Mouse (Mus musculus) midbrain, embryonic 10.5 days (tissue): Measurements from ENCODE around the gene Ubqln4. TPM values are rescaled to one million over a fixed set of nuclear protein-coding genes. Genes with fewer than 3 reads are reported as not detected.
"Not testable (repeated sequence)": the region's sequence is repeated elsewhere in the genome, so short reads cannot be mapped to it uniquely, and the experiment has no call there.

Experiments used
- DNase-seq: peaks from one replicate; pipeline ENCODE4 v3.0.0-alpha.2; 2017; ENCODE audit warnings: low spot score
- H3K27ac ChIP-seq: fragments of 300-500 bp; sonication (generic); replicated peaks from 2 replicates; pipeline ENCODE4 v1.5.1; 2016; ENCODE audit warnings: mild to moderate bottlenecking
- H3K27me3 ChIP-seq: fragments of 300-500 bp; sonication (generic); 2 replicates; pipeline ENCODE4 v1.6.1; 2016; ENCODE audit warnings: low read depth, mild to moderate bottlenecking; ENCODE audit not compliant: poor library complexity, severe bottlenecking
- H3K36me3 ChIP-seq: fragments of 300-500 bp; sonication (generic); 2 replicates; pipeline ENCODE4 v1.6.1; 2016; ENCODE audit warnings: mild to moderate bottlenecking, moderate library complexity
- H3K4me1 ChIP-seq: fragments of 300-500 bp; sonication (generic); 2 replicates; pipeline ENCODE4 v1.6.1; 2016
- H3K4me3 ChIP-seq: fragments of 300-500 bp; sonication (generic); 2 replicates; pipeline ENCODE4 v1.5.1; 2016; ENCODE audit warnings: mild to moderate bottlenecking, moderate library complexity
- H3K9me3 ChIP-seq: fragments of 300-500 bp; sonication (generic); replicated peaks from 2 replicates; pipeline ENCODE4 v1.6.1; 2016; ENCODE audit warnings: mild to moderate bottlenecking
- WGBS: fragments of 180-500 bp; shearing (Covaris S2); methylation state at CpG from one replicate; pipeline ENCODE4 v1.1.7; 2016; 5-methylcytosine and 5-hydroxymethylcytosine counted together
- polyA plus RNA-seq: library from polyadenylated mRNA; unstranded; fragments of >200 nt; fragmentation: Nextera tagmentation; extraction: Ambion mirVana; gene quantifications from 2 replicates; pipeline ENCODE4 v1.2.1, GENCODE M21; 2016

The Ubqln4 gene
- polyA plus RNA-seq, 1 experiment from 2014 or later, result 71.1 TPM

DNA sequence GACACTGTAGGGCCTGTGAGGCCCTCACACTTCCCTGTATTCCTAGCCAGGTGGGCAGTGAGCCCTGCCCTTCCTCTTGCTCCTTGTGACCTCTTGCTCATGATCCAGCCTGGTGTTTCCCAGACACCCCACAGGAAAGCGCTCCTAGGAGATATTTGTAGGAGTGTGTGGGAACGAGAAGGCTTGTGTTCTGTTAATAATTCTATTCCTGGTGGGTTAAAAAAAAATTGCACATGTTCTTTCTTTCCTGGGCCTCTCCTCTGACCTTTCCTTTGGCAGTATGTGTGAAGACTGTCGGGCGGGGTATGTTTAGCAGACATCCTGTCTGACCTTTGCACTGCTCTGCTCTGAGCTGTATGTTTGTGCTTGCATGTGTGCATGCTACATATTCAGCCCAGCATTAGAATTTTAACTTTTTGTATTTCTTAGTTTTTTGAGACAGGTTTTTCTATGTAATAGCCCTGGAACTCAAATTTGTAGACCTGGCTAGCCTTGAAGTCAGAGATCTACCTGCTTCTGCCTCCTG is 13.0 kb downstream of the Ubqln4 start:
- DNase-seq, result no peak
- no peak overlapping the region for H3K27ac ChIP-seq
- 96% methylated on average over 4 of the region's 4 CpGs for WGBS
- H3K4me1 ChIP-seq, result peaks cover 3% of the 10 kb centered on the region; the same call in 1 of the 2 replicates
- no peaks in the 10 kb centered on the region for H3K27me3 ChIP-seq
- H3K36me3 ChIP-seq, result peaks cover 95% of the 10 kb centered on the region
- H3K4me3 ChIP-seq, result no peak overlapping the region
- no peaks in the 10 kb centered on the region for H3K9me3 ChIP-seq

DNA sequence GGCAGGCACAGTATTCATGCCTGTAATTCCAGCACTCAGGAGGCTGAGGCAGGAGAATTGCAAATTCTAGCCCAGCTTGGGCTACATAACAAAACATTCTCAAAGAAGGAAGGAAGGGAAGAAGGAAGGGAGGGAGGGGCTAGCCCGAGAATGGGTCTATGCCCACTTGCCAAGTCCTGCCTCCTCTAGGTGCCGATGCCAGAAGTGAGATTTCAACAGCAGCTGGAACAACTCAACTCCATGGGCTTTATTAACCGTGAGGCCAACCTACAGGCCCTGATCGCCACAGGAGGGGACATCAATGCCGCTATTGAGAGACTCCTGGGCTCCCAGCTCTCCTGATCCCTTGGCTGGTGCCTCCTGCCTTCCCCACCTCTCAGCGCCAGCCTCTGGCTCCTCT is 14.3 kb downstream of the Ubqln4 start:
- peaks cover 3% of the 10 kb centered on the region; the same call in 1 of the 2 replicates for H3K4me1 ChIP-seq
- no peak overlapping the region for H3K4me3 ChIP-seq
- 93% methylated on average over 6 of the region's 6 CpGs for WGBS
- no peaks in the 10 kb centered on the region for H3K9me3 ChIP-seq
- H3K27ac ChIP-seq, result no peak overlapping the region
- no peak for DNase-seq
- no peaks in the 10 kb centered on the region for H3K27me3 ChIP-seq
- H3K36me3 ChIP-seq, result peaks cover 82% of the 10 kb centered on the region

DNA sequence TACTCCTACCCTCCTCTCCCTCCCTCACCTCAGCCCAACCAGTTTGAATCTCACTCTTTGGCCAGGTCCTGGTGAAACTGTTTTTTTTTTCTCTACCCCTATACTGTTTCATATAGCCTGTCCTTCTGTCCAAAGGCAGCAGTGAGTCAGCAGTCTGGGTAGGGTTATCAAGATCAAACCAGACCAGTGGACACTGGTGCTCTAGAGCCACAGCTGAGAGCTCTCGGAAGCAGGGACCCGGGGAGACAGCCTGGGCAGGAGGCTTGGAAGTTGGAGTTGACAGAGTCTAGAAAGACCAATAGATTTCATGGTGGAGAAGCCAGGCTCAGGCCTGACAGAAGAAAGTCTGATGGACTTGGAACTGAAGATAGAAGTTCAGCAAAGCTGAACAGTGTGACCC is 15.1 kb downstream of the Ubqln4 start:
- no peak for DNase-seq
- Histone ChIP-seq H3K27ac (no peak overlapping the region), H3K9me3 (no peaks in the 10 kb centered on the region), H3K4me1 (peaks cover under 1% of the 10 kb centered on the region; the same call in 1 of the 2 replicates), H3K36me3 (peaks cover 74% of the 10 kb centered on the region), H3K4me3 (no peak overlapping the region), H3K27me3 (no peaks in the 10 kb centered on the region)
- WGBS, result 95% methylated on average over 2 of the region's 2 CpGs

- 94% methylated on average over 2 of the region's 2 CpGs for WGBS
- Histone ChIP-seq H3K4me1 (no peaks in the 10 kb centered on the region), H3K36me3 (peaks cover 70% of the 10 kb centered on the region), H3K9me3 (no peaks in the 10 kb centered on the region), H3K4me3 (no peak overlapping the region), H3K27me3 (no peaks in the 10 kb centered on the region), H3K27ac (no peak overlapping the region)
- DNase-seq, result no peak
Measured at GRCm38 (mm10) chr3:88569093-88569492, 15.5 kb downstream of the Ubqln4 start.

- Histone ChIP-seq H3K36me3 (peaks cover 64% of the 10 kb centered on the region), H3K27ac (no peak overlapping the region), H3K4me3 (no peak overlapping the region), H3K4me1 (no peaks in the 10 kb centered on the region), H3K9me3 (no peaks in the 10 kb centered on the region), H3K27me3 (no peaks in the 10 kb centered on the region)
- no peak for DNase-seq
- WGBS, result 93% methylated on average over 5 of the region's 5 CpGs
Measured at GRCm38 (mm10) chr3:88569694-88570093, 16.1 kb downstream of the Ubqln4 start.

GRCm38 (mm10) chr3:88570341-88570740 is 16.8 kb downstream of the Ubqln4 start:
- H3K27me3 ChIP-seq, result no peaks in the 10 kb centered on the region
- no peaks in the 10 kb centered on the region for H3K4me1 ChIP-seq
- H3K9me3 ChIP-seq, result no peaks in the 10 kb centered on the region
- DNase-seq, result no peak
- 95% methylated on average over 10 of the region's 10 CpGs for WGBS
- no peak overlapping the region for H3K27ac ChIP-seq
- H3K36me3 ChIP-seq, result peaks cover 57% of the 10 kb centered on the region
- no peak overlapping the region for H3K4me3 ChIP-seq

DNA sequence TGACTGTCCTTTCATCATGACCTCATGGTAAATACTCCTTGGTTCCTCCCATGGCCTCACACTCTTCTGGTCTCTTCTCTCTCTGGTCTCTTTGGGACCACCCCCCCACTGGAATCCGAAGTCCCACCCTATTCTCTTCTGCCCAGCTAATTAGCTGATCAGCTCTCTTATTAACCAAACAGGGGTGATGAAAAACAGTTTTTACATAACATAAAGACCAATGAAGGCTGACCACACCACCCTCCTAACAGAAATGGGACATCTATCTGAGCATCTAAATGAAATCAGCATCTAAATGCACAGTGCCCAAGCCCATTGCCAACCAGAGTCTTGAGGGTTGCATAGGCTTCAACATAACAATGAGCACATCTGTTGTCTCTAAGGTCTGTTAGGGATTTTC is 18.3 kb downstream of the Ubqln4 start:
- H3K4me1 ChIP-seq, result no peaks in the 10 kb centered on the region
- no peaks in the 10 kb centered on the region for H3K27me3 ChIP-seq
- 84% methylated on average over 1 of the region's 1 CpGs for whole genome bisulfite sequencing
- H3K27ac ChIP-seq, result no peak overlapping the region
- no peak overlapping the region for H3K4me3 ChIP-seq
- no peaks in the 10 kb centered on the region for H3K9me3 ChIP-seq
- H3K36me3 ChIP-seq, result peaks cover 42% of the 10 kb centered on the region
- no peak for DNase-seq

DNA sequence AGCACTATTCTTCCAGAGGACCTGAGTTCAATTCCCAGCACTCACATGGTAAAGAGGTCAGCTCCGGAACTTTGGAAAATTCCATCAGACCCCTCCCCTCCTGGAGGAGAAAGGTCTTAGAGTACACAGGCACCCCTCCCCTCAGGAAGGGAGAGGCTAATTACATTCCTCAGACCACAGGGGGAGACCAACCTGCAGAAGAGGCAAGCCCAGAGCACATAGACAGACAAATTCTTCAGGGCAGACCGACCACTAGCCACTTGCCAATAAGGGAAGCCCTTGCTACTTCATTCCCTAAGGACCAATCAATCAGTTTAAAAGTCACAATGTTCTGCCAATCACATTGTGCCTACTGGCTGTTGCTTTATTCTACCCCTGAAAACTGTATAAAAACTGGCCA is 19.3 kb downstream of the Ubqln4 start:
- WGBS, result 83% methylated on average over 2 of the region's 2 CpGs
- H3K27ac ChIP-seq, result no peak overlapping the region
- H3K9me3 ChIP-seq, result no peaks in the 10 kb centered on the region
- H3K4me3 ChIP-seq, result no peak overlapping the region
- peaks cover 32% of the 10 kb centered on the region for H3K36me3 ChIP-seq
- no peaks in the 10 kb centered on the region for H3K27me3 ChIP-seq
- H3K4me1 ChIP-seq, result no peaks in the 10 kb centered on the region
- DNase-seq, result no peak

DNA sequence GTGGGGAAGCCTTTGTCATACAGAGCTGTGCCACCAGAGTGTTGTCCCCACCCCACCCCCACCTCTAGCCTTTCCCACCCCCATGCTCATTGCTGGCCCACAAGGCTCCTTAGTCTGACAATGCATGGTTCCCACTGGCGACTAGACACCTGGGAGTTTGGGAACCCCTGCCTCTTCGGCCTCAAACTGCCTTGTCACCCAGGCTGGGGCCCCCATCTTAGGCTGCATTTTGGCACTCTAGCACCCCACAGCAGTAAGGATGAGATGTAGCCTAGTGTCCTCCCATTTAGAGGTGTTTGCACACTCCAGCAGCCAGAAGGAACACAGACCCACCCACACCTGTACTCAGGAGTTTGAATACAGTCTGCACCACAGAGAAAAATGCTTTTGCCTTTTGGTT is 20.3 kb downstream of the Ubqln4 start:
- H3K27me3 ChIP-seq, result no peaks in the 10 kb centered on the region
- DNase-seq, result no peak
- no peak overlapping the region for H3K4me3 ChIP-seq
- no peak overlapping the region for H3K27ac ChIP-seq
- no peaks in the 10 kb centered on the region for H3K9me3 ChIP-seq
- peaks cover 23% of the 10 kb centered on the region for H3K36me3 ChIP-seq
- H3K4me1 ChIP-seq, result peaks cover under 1% of the 10 kb centered on the region
- 91% methylated on average over 2 of the region's 2 CpGs for WGBS

DNA sequence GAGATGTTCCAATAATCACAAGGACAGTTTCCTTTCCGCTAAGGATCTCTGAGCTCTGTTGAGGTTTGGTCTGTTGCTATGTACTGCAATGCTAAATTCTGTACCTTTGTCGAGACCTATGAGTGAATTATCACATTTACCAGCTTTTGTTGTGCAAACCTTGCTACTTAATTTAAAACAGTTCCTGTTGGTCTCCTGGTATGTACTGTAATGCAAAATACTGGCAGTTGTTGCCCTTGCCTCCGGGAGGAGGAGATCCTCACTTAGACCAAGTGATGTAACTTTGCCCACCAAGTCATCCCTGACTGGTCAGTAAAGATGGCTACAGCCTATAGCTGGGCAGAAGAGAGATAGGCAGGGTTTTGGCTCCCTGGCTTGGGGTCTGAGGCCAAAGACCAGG is 22.0 kb downstream of the Ubqln4 start, which contains the start of gene Ssr2:
TSS of gene Ssr2 (plus strand) at position 337 of the 400 bp plus-strand sequence.
- 84% methylated on average over 3 of the region's 3 CpGs for WGBS
- no peak within 1 kb of the TSS for H3K4me3 ChIP-seq
- H3K4me1 ChIP-seq, result peaks cover 13% of the 10 kb centered on the region
- H3K36me3 ChIP-seq, result peaks cover 5% of the 10 kb centered on the region
- H3K9me3 ChIP-seq, result no peaks in the 10 kb centered on the region
- no peaks in the 10 kb centered on the region for H3K27me3 ChIP-seq
- no peak within 1 kb of the TSS for H3K27ac ChIP-seq
- DNase-seq, result no peak

DNA sequence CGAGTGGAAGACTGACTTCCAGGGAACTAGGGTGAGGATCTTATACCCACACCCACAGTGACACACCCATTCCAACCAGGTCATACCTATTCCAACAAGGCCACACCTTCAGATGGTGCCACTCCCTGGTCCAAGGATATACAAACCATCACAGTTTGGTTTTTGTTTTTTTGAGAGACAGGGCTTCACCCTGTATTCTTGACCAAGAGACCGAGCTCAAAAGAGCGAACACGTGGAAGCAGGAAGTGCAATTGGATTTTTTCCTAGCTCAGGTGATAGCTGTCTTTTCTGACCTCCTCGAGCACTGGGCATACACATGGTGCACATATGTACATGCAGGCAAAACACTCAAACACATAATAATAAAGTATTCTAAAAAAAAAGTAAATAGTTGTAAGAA is 24.3 kb downstream of the Ubqln4 start:
- DNase-seq, H3K9me3 ChIP-seq, H3K27me3 ChIP-seq, H3K27ac ChIP-seq, H3K4me3 ChIP-seq: not testable (repeated sequence)
- Histone ChIP-seq H3K36me3 (peaks cover 22% of the 10 kb centered on the region), H3K4me1 (peaks cover 19% of the 10 kb centered on the region)
- 87% methylated on average over 5 of the region's 5 CpGs for WGBS

DNA sequence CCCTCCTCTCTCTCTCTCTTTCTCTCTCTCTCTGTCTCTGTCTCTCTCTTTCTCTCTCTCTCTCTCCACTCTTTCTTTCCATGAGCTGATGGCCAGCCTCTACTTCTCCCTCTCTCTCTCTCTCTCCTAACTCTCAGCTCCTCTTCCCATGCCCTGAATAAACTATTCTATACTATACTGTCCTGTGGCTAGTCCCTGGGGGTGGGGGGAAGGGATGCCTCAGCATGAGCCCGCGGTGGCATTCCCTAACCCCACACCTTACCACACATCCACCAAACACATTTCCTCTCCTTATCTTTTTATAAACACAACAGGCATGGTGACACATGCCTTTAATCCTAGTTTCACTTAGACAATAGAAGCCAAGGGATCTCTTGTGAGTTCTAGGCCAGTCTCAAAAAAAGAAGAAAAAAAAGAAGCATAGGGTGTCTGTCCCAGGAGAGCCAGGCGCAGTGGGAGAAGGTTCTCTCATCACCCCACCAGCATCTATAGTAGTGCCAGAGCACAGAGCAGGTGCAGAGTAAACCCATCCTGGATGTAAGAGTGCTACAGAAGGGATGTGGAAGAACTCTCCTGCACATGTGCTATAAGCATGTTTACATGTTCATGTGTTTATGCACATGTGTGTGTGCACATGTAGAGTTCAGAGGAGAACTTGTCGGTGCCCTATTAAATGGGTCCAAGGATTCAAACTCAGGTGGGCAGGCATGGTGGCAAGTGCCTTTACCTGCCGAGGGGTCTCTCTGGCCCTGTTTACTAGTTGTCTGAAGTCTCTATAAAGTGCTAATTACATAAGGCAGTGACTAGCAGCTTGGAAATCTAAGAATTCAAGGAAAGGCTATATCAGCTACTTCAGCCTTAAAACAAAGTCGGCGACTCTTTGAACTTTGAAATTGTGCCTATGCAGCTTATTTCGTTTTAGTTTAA is 25.2 kb downstream of the Ubqln4 start:
- peaks cover 31% of the 10 kb centered on the region for H3K36me3 ChIP-seq
- no peaks in the 10 kb centered on the region for H3K9me3 ChIP-seq
- DNase-seq, result no peak
- peak overlapping the region; percentile 87 for H3K27ac ChIP-seq
- peak overlapping the region; percentile 94 for H3K4me3 ChIP-seq
- WGBS, result 49% methylated on average over 8 of the region's 8 CpGs
- H3K4me1 ChIP-seq, result peaks cover 19% of the 10 kb centered on the region
- no peaks in the 10 kb centered on the region for H3K27me3 ChIP-seq

GRCm38 (mm10) chr3:88579454-88580117 is 26.0 kb downstream of the Ubqln4 start:
- peaks cover 39% of the 10 kb centered on the region for H3K36me3 ChIP-seq
- no peaks in the 10 kb centered on the region for H3K9me3 ChIP-seq
- H3K27me3 ChIP-seq, result no peaks in the 10 kb centered on the region
- peak; percentile 84 for DNase-seq
- H3K4me3 ChIP-seq, result peak overlapping the region; percentile 94
- H3K27ac ChIP-seq, result peak overlapping the region; percentile 87
- 2% methylated on average over 34 of the region's 34 CpGs for WGBS
- peaks cover 19% of the 10 kb centered on the region for H3K4me1 ChIP-seq
